In the genomic region with DNA sequence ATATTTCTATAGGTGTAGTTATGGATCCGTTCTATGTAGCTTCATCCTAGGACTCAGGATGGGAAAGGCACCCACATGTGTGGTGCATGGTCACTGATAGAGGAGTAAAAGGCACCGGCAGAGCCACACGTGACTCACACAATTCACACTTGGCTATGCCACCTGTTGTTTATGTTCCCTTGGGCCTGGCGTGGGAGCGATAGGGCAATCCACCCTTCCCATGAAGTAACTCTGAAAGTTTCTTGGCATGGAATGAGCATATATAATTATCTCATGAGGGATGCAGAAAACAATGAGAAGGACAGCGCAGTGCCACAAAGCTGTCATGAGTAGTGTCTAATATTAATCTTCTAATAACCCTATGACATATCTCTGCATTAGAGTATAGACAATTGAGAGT, we compare ENCODE assay signal across 24 mouse cellular contexts. TPM values are rescaled to one million over a fixed set of nuclear protein-coding genes. Genes with fewer than 3 reads are reported as not detected.
DNase-seq lines count a peak whose midpoint lies in the region; ATAC-seq and TF ChIP-seq lines count a peak whose summit lies in the region.
"Had no signal": no experiment of that assay in that cellular context is flagged by ENCODE, and none has a peak within 500 bp of the region (broad histone marks: within the 10 kb centered on the region; RNA-seq: fewer than 3 reads in every experiment).

No protein-coding gene starts in this region.

- 42% methylated on average over 6 of the region's 6 CpGs for WGBS in heart, postnatal 0 days
- WGBS in midbrain, embryonic 15.5 days, result 93% methylated on average over 6 of the region's 6 CpGs
- WGBS in midbrain, embryonic 16.5 days, result 93% methylated on average over 6 of the region's 6 CpGs

- H3K9me3 ChIP-seq in heart, postnatal 0 days (replicated peaks; ENCODE audit: control insufficient read depth, low read length), result no peaks in the 10 kb centered on the region
- H3K9me3 ChIP-seq in midbrain, embryonic 15.5 days, result no peaks in the 10 kb centered on the region
- no peaks in the 10 kb centered on the region for H3K9me3 ChIP-seq in midbrain, embryonic 16.5 days (replicated peaks; ENCODE audit: control insufficient read depth, low read length, poor library complexity, severe bottlenecking)
- H3K9me3 ChIP-seq: embryonic facial prominence, embryonic 12.5 days; embryonic facial prominence, embryonic 15.5 days; forebrain, embryonic 12.5 days; forebrain, embryonic 15.5 days had no signal

- TF ChIP-seq EP300 in heart, postnatal 0 days (IDR thresholded peaks at IDR 0.05; ENCODE audit: low read depth), result no peak

- H3K4me1 ChIP-seq in heart, postnatal 0 days (ENCODE audit: control insufficient read depth, insufficient read depth), result peaks cover 29% of the 10 kb centered on the region
- H3K4me1 ChIP-seq in midbrain, embryonic 15.5 days, result no peaks in the 10 kb centered on the region
- H3K4me1 ChIP-seq in midbrain, embryonic 16.5 days (ENCODE audit: control insufficient read depth, insufficient read depth, low read length), result no peaks in the 10 kb centered on the region
- H3K4me1 ChIP-seq: embryonic facial prominence, embryonic 12.5 days; embryonic facial prominence, embryonic 15.5 days; forebrain, embryonic 12.5 days; forebrain, embryonic 15.5 days had no signal

- no peak overlapping the region for H3K9ac ChIP-seq in heart, postnatal 0 days (replicated peaks; ENCODE audit: low read depth, low read length)
- no peak overlapping the region for H3K9ac ChIP-seq in midbrain, embryonic 15.5 days
- H3K9ac ChIP-seq in midbrain, embryonic 16.5 days (ENCODE audit: low read depth, low read length), result no peak overlapping the region
- H3K9ac ChIP-seq: embryonic facial prominence, embryonic 12.5 days; embryonic facial prominence, embryonic 15.5 days; forebrain, embryonic 12.5 days; forebrain, embryonic 15.5 days; hindbrain, embryonic 14.5 days had no signal

- no peak for TF ChIP-seq CTCF in heart, postnatal 0 days (IDR thresholded peaks at IDR 0.05; ENCODE audit: low read depth)

- no peak for ATAC-seq in heart, postnatal 0 days (ENCODE audit: insufficient read depth, low read depth)
- ATAC-seq in midbrain, embryonic 15.5 days (replicated peaks), result no peak
- ATAC-seq in midbrain, embryonic 16.5 days, result no peak
- ATAC-seq: forebrain, embryonic 15.5 days; hindbrain, postnatal 0 days; Patski had no signal

- H3K36me3 ChIP-seq in heart, postnatal 0 days (replicated peaks; ENCODE audit: control insufficient read depth, insufficient read depth, low read length), result 0 out of 2 replicates have a peak, but pooled peaks cover 4% of the 10 kb centered on the region
- H3K36me3 ChIP-seq in midbrain, embryonic 15.5 days (replicated peaks), result no peaks in the 10 kb centered on the region
- no peaks in the 10 kb centered on the region for H3K36me3 ChIP-seq in midbrain, embryonic 16.5 days (ENCODE audit: control insufficient read depth, insufficient read depth, low read length)
- H3K36me3 ChIP-seq: embryonic facial prominence, embryonic 12.5 days; embryonic facial prominence, embryonic 15.5 days; forebrain, embryonic 12.5 days; forebrain, embryonic 15.5 days; G1E had no signal

- no peak overlapping the region for H3K4me2 ChIP-seq in heart, postnatal 0 days (ENCODE audit: low read depth, low read length)
- no peak overlapping the region for H3K4me2 ChIP-seq in midbrain, embryonic 15.5 days
- no peak overlapping the region for H3K4me2 ChIP-seq in midbrain, embryonic 16.5 days (ENCODE audit: low read length)
- H3K4me2 ChIP-seq: embryonic facial prominence, embryonic 12.5 days; embryonic facial prominence, embryonic 15.5 days; forebrain, embryonic 12.5 days; forebrain, embryonic 15.5 days; heart, embryonic 11.5 days; hindbrain, embryonic 14.5 days had no signal

- no peaks in the 10 kb centered on the region for H3K27me3 ChIP-seq in heart, postnatal 0 days (ENCODE audit: control insufficient read depth, insufficient read depth, low read length)
- H3K27me3 ChIP-seq in midbrain, embryonic 15.5 days (replicated peaks), result no peaks in the 10 kb centered on the region
- no peaks in the 10 kb centered on the region for H3K27me3 ChIP-seq in midbrain, embryonic 16.5 days (ENCODE audit: control insufficient read depth, insufficient read depth, low read depth, low read length)
- H3K27me3 ChIP-seq: CH12.LX; embryonic facial prominence, embryonic 12.5 days; embryonic facial prominence, embryonic 15.5 days; forebrain, embryonic 12.5 days; forebrain, embryonic 15.5 days; Patski had no signal

- no peak overlapping the region for H3K4me3 ChIP-seq in heart, postnatal 0 days (ENCODE audit: low read depth, low read length)
- H3K4me3 ChIP-seq in midbrain, embryonic 15.5 days, result no peak overlapping the region
- no peak overlapping the region for H3K4me3 ChIP-seq in midbrain, embryonic 16.5 days (ENCODE audit: low read depth, low read length)
- H3K4me3 ChIP-seq: embryonic facial prominence, embryonic 12.5 days; embryonic facial prominence, embryonic 15.5 days; forebrain, embryonic 12.5 days; forebrain, embryonic 15.5 days had no signal

- peak overlapping the region; percentile 50; the same call in 1 of the 2 replicates for H3K27ac ChIP-seq in heart, postnatal 0 days (ENCODE audit: low read depth)
- H3K27ac ChIP-seq in midbrain, embryonic 15.5 days, result no peak overlapping the region
- H3K27ac ChIP-seq in midbrain, embryonic 16.5 days (ENCODE audit: low read length), result no peak overlapping the region
- H3K27ac ChIP-seq: embryonic facial prominence, embryonic 12.5 days; embryonic facial prominence, embryonic 15.5 days; forebrain, embryonic 12.5 days; forebrain, embryonic 15.5 days; hindbrain, embryonic 14.5 days; hindbrain, postnatal 0 days had no signal

- no peak for DNase-seq in heart, postnatal 0 days (ENCODE audit: low spot score)
- no peak for DNase-seq in heart, adult 18-20 months
- peak; percentile 25 for DNase-seq in lung, postnatal 10 days
- no peak for DNase-seq in lung, postnatal 14 days
- peak; percentile 57 for DNase-seq in fat pad, adult 2 months (ENCODE audit: extremely low read depth, low read depth, low spot score)
- DNase-seq: cerebellum, adult 11 months; cerebellum, adult 2 months; cerebellum, adult 9-11 months; cerebellum, postnatal 25 days; gastrocnemius, postnatal 25 days; heart, postnatal 36 days had no signal

RNA-seq across cellular contexts. Expression of a gene that starts 12.6 kb away (rescaled TPM):
- 64.1 and 65.5 TPM in 2 replicates for total RNA-seq in heart, postnatal 0 days (2014; rRNA removed; ENCODE audit: low replicate concordance)
- 33.8 and 37.7 TPM in 2 replicates for polyA plus RNA-seq in heart, postnatal 0 days (2015; fragmentation: Nextera tagmentation; extraction: Ambion mirVana)
- total RNA-seq in heart, adult 18-20 months (2021), result 10 to 100 TPM; 90.7 to 99.5 TPM
- polyA plus RNA-seq in midbrain, embryonic 15.5 days (2015; fragmentation: Nextera tagmentation; extraction: Ambion mirVana), result 9.8 and 10.2 TPM in 2 replicates
- 10.5 and 12.4 TPM in 2 replicates for polyA plus RNA-seq in midbrain, embryonic 16.5 days (2015; fragmentation: Nextera tagmentation; extraction: Ambion mirVana)
- total RNA-seq: granulocyte monocyte progenitor cell, adult 5-6 weeks had no signal
- polyA plus RNA-seq: G1E had no signal

Comparison
In these comparisons a context has a peak if more than half of its experiments do, and no peak if none do; other contexts are left out.
1. DNase-seq: peak in lung, postnatal 10 days (single experiment) and fat pad, adult 2 months (single experiment); none in heart, postnatal 0 days (single experiment), heart, adult 18-20 months (0 of 2) and lung, postnatal 14 days (single experiment).